Mouse (Mus musculus): ENCODE data around the gene Pnkd. TPM values are rescaled to one million over a fixed set of nuclear protein-coding genes. Genes with fewer than 3 reads are reported as not detected.
"Not testable (repeated sequence)": the region's sequence is repeated elsewhere in the genome, so short reads cannot be mapped to it uniquely, and the experiment has no call there.

Gene Pnkd
- total RNA-seq, 2 experiments from 2014 or later: 98.6 to 99.4 TPM

GRCm38 (mm10) chr1:74277883-74278537 is 6.7 kb upstream of the Pnkd start:
- no peak for DNase-seq
- intact Hi-C loops (cut with DNase I): no loop called here

GRCm38 (mm10) chr1:74278538-74278937 is 6.2 kb upstream of the Pnkd start, which contains the start of gene Gpbar1:
Gene Gpbar1, plus strand, starts transcription at chr1:74278550.
- intact Hi-C loops (cut with DNase I): no loop called here
- no peak for DNase-seq

- DNase-seq: no peak
- intact Hi-C loops (cut with DNase I): no loop called here
These were observed 5.7 kb upstream of the Pnkd start for GRCm38 (mm10) chr1:74278988-74279387.

GRCm38 (mm10) chr1:74280591-74281325 is 4.0 kb upstream of the Pnkd start:
- intact Hi-C loops (cut with DNase I): no loop called here
- DNase-seq: no peak

- intact Hi-C loops (cut with DNase I): no loop called here
- DNase-seq: no peak
These were observed 3.4 kb upstream of the Pnkd start for GRCm38 (mm10) chr1:74281372-74281771.

- intact Hi-C loops (cut with DNase I): no loop called here
- no peak for DNase-seq
These were observed 2.8 kb upstream of the Pnkd start for GRCm38 (mm10) chr1:74281886-74282285.

- DNase-seq: no peak
- intact Hi-C loops (cut with DNase I): no loop called here
These were observed 1.7 kb upstream of the Pnkd start for GRCm38 (mm10) chr1:74282896-74283625.

GRCm38 (mm10) chr1:74283686-74284463 is 855 bp upstream of the Pnkd start:
- peak; percentile 74 for DNase-seq
- intact Hi-C loops (cut with DNase I): no loop called here

GRCm38 (mm10) chr1:74285212-74286010 is 681 bp downstream of the Pnkd start:
- no peak for DNase-seq
- intact Hi-C loops (cut with DNase I): no loop called here

- intact Hi-C loops (cut with DNase I): not testable (repeated sequence)
These were observed 2.3 kb downstream of the Pnkd start for GRCm38 (mm10) chr1:74286869-74287607.

GRCm38 (mm10) chr1:74288327-74288726 is 3.6 kb downstream of the Pnkd start:
- intact Hi-C loops (cut with DNase I): no loop called here
- no peak for DNase-seq

More at GRCm38 (mm10) chr1:74286869-74287607, 2.3 kb downstream of the Pnkd start:
- not testable (repeated sequence) for DNase-seq

- intact Hi-C loops (cut with DNase I): no loop called here
- no peak for DNase-seq
These were observed 4.5 kb downstream of the Pnkd start for GRCm38 (mm10) chr1:74289248-74289647.

GRCm38 (mm10) chr1:74289740-74290139 is 5.0 kb downstream of the Pnkd start:
- intact Hi-C loops (cut with DNase I): loop anchor here (10.0 kb wide), 1 partner anchor 165 kb away; no protein-coding TSS in a partner anchor
- DNase-seq: no peak

GRCm38 (mm10) chr1:74290141-74290540 is 5.4 kb downstream of the Pnkd start:
- intact Hi-C loops (cut with DNase I): loop anchor here (10.0 kb wide), 1 partner anchor 165 kb away; no protein-coding TSS in a partner anchor
- peak; percentile 57 for DNase-seq

GRCm38 (mm10) chr1:74292331-74293020 is 7.7 kb downstream of the Pnkd start:
- intact Hi-C loops (cut with DNase I): loop anchor here (10.0 kb wide), 1 partner anchor 162 kb away; no protein-coding TSS in a partner anchor
- DNase-seq: no peak

- peak; percentile 55 for DNase-seq
- intact Hi-C loops (cut with DNase I): loop anchor here (10.0 kb wide), 1 partner anchor 161 kb away; no protein-coding TSS in a partner anchor
These were observed 8.7 kb downstream of the Pnkd start for GRCm38 (mm10) chr1:74293306-74293960.

GRCm38 (mm10) chr1:74294090-74294643 is 9.4 kb downstream of the Pnkd start:
- DNase-seq: no peak
- intact Hi-C loops (cut with DNase I): loop anchor here (10.0 kb wide), 1 partner anchor 161 kb away; no protein-coding TSS in a partner anchor

All from left cerebral cortex, postnatal 4 days (tissue).